Mouse (Mus musculus) layer of hippocampus, postnatal 14 days (tissue): ENCODE measurements around the gene St6gal1. TPM values are rescaled to one million over a fixed set of nuclear protein-coding genes. Genes with fewer than 3 reads are reported as not detected.
"Not testable (repeated sequence)": the region's sequence is repeated elsewhere in the genome, so short reads cannot be mapped to it uniquely, and the experiment has no call there.

Experiments used
- DNase-seq, 2 experiments: peaks; one replicate each; pipeline ENCODE4 v3.0.0; 2021 to 2022; ENCODE audit warnings: low spot score in 2 of 2, mixed read lengths in 1 of 2
- long read RNA-seq, 2 experiments: library from polyadenylated mRNA; stranded (forward); transcript quantifications; one replicate each; pipeline ENCODE4 v2.0.0; 2021
- total RNA-seq, 2 experiments: library from RNA; stranded (reverse); gene quantifications; 2 replicates each; pipeline ENCODE4 v1.2.3; 2021

Gene St6gal1
- 10 to 100 TPM; 15.4 to 17.5 TPM for total RNA-seq
- long read RNA-seq, experiment 1, full-length matches to known transcripts = 8 of 11 reads
- long read RNA-seq, experiment 1, partial matches to known transcripts = 0 of 11 reads
- long read RNA-seq, experiment 1, other reads (novel, unspliced or antisense) = 3 of 11 reads
- long read RNA-seq, experiment 2, full-length matches to known transcripts = 11 of 18 reads
- long read RNA-seq, experiment 2, partial matches to known transcripts = 5 of 18 reads
- long read RNA-seq, experiment 2, other reads (novel, unspliced or antisense) = 2 of 18 reads

DNA sequence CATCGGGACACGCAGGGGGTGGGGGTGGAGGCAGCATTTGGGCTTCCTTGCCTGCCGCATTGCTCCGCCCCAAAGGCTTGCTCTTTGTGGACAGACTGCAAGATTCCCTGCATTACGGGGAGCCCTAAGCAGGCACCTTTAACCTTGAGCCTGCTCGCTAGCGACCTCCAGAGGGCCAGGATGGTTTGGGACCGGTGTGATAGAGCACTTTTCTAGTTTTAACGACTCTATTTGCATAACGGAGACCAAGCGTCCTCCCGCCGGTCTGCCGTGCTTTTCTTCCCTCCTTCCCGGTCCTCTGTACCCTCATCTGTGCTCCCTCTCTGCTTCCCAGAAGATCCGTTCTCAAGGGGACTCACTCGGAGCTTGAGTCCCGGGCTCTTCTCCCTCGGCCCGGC lies at the start of gene St6gal1:
St6gal1 (plus strand) TSS at position 70 of the 398 bp plus-strand sequence.
- DNase-seq = peak; percentile 67 to 70

DNA sequence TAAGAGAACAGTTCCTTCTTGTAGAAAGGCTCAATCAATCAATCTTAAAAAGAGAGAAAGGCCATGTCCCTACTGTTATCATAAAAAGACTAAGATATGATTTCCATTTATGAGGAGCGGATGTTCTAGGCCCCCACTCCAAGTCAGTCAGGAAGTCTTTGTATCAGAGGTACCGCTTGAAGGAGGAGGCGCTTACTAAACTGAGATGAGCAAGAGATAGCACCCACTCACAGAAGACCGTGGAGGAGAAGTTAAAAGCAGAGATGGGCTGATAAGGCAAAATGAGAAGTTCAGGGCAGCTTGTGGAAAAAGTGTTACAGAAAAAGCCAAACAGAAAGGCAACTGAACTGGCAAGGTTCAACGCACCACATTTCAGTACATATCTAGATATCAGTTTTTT lies 49.7 kb upstream of the St6gal1 start:
- no peak for DNase-seq

DNA sequence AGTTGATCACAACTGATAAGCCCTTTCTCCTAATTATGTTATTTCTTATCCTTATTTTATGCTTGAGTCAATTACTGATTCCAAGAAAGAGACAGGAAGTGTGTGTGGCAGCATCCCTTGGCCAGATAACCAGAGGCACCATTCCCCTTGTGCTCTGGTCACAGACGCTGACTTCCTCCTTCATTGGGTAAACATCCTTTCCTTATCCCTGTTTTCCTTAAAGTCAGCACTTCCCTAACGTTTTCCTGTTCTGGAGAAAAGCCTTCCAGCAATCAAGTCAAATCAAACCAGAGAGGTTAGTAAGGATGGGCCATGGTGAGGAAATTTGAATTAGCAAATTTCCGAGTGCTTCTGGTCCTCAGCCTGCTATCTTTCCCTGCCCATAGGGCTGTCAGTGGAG lies 48.6 kb upstream of the St6gal1 start:
- DNase-seq = no peak

DNA sequence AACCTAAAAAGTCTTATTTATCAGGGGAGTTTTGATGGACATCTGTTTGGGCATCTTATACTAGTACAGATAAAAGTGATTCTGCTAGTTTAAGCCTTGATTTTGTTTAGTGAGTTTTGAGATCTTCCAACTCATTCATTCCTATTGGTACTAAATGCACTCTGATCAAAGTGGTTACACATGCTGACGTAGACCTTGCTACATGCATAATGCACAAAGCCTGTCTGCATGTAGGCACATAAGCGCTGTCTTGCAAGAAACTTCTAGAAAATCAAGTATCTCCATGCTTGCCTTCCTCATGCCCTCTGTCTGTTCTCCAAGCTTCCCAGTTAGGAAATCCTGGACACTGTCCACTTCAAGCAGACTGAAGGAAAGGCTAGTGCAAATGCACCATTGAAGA lies 46.7 kb upstream of the St6gal1 start:
- DNase-seq = no peak

DNA sequence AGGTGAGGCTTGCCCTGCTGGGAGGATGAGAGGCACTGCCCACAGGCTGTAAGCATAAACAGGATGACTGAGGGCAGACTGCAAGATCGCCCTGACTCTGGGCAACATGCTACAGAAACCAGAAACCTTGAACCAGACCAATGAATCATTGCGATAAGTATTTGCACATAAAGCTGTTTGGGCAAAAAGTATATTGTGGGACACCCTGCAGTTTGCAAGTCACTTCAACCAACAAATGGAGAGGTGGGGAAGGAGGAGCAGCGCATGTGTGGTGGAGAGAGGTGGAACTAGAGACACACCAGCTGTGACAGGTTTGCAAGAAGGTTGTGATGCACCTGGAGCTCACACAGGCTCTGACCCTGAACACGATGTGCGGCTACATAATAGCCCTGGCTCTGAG lies 45.7 kb upstream of the St6gal1 start:
- no peak for DNase-seq

DNA sequence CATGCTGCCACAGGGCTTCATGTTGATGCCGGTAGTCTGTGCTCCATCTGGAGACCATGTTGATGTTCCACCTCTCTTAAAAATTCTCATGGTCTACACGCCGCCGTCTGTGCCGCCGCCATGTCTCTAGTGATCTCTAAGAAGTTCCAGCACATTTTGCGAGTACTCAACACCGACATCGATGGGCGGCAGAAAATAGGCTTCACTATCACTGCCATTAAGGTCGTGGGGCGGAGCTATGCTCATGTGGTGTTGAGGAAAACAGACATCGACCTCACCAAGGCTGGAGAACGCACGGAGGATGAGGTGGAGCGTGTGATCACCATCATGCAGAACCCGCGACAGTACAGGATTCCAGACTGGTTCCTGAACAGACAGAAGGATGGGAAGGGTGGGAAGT lies 45.1 kb upstream of the St6gal1 start:
- not testable (repeated sequence) for DNase-seq

DNA sequence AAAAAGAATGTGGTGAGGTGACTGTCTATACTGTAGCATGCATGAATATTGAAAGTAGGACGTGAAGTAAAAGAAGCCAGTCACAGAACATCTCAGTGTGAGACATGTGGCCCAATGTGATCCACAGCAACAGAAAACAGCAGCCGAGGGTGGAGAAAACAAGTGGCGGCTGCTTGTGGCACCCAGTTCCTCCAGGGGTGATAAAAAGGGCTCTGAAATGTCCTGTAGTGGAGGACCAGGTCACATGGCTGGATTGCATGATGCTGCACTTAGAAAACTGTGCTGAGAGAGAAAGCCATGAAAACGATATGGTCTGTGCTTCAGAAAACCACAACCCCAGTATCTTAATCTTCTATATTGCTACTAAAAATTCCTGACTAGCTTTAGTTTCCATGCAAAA lies 43.5 kb upstream of the St6gal1 start:
- no peak for DNase-seq

DNA sequence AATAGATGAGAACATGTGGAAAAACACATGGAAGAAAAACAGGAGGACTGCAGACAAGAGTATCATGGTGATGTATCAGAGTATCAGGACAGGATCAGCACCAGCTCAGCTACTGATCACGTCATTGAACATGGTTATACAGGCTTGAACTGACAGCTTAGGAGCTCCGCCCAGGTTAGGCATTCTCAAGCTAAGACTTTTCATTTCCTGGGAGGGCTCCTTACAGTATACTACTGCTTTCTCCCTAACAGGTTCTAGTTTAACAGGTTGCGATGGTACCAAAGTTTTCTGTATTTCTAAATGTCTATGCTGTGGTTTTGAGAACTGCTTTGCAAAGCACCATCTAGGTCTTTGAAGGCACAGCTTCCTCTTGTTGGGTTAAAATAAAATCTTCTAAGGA lies 43.1 kb upstream of the St6gal1 start:
- DNase-seq = no peak

DNA sequence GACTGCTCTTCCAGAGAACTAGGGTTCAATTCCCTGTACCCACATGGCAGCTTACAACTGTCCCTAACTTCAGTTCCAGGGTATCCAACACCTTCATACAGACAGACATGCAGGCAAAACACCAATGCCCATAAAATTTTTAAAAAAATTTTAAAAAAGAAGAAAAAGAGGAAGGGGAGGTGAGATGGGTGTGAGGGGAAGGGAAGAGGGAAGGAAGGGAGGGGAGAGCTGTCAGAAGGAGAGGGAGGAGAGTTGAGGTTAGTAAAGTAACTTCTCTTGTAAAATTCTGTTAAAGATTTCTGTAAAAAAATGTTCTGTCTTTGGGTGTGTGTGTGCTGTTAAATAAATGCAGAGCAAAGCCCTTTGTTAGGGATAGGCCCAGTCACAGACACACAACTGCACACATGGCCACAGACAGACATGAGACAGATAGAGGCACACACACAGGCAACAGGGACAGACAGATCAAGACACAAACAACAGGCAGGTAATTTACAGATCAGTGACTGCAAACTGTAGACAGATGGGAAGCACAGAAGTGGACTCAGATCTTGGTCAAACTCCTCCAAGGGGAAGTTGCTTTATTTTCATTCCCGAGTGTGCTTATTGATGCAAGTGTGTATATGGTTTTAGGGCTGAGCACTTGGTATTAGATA lies 42.5 kb upstream of the St6gal1 start:
- no peak for DNase-seq

DNA sequence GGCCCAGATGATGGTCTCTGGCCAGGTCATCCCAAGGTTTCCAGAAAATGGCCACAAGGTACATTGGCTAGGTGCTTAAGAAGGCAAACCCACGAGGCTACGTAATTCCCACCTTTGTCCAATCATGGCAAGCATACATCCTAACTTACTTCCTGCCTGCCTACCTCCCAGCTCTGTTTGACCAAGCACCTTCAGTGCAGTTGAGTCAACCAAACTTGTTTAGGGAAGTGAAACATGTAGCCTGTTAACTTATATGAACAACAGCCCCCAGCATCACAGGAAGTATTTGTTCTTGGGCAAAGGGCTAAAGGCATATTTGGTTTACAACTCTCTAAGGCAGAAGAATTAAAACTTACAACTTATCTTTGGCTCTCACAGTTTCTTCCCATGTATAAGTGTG lies 38.7 kb upstream of the St6gal1 start:
- no peak for DNase-seq

DNA sequence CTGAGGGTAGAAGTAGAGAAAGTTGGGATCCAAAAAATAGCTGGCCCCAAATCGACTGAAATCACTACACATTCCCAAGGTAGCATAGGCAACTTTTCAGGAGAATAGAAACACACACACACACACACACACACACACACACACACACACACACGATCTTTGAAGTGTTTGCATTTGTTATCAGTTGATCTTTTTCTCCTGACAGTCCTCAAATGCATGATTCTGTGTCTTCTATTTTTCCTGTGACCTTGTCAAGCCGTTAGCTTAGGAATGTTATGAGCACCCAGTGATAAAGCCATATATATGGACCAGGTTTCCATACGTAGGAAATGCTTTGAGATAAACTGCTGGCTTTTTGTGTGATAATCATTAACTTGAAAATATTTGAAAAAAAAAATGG lies 38.1 kb upstream of the St6gal1 start:
- DNase-seq = no peak

DNA sequence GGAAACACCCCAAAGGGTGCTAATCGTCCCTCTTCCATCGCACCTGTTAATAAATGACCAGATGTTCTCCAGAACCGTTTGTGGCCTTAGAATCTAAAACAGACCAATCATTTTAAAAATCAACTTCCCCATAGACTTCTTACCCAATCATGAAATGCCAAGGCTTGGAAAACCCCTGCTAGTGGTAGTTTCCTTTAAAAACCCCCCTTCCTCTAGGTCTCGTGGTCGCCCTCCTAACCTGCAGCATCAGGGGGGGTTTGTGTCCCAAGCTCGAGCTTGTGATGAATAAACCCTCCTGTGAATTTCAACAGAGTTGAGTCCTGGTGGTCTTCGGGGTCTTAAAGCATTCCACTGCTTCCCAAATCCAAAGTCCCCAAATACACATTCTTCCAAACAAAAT lies 36.6 kb upstream of the St6gal1 start:
- DNase-seq = no peak

DNA sequence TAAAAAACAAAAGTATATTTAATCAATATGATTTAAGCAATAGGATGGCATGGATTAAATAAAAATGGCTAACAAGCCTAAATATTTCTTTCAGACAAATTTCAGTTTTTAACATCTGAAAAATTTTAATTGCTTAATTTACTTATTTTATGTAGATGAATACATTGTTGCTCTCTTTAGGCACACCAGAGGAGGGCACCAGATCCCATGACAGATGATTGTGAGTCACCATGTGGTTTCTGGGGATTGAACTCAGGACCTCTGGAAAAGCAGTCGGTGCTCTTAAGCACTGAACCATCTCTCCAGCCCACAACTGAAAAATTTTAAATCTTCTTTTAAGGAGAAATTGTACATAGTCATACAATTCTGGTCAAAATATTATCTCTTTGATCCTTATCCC lies 34.9 kb upstream of the St6gal1 start:
- no peak for DNase-seq

DNA sequence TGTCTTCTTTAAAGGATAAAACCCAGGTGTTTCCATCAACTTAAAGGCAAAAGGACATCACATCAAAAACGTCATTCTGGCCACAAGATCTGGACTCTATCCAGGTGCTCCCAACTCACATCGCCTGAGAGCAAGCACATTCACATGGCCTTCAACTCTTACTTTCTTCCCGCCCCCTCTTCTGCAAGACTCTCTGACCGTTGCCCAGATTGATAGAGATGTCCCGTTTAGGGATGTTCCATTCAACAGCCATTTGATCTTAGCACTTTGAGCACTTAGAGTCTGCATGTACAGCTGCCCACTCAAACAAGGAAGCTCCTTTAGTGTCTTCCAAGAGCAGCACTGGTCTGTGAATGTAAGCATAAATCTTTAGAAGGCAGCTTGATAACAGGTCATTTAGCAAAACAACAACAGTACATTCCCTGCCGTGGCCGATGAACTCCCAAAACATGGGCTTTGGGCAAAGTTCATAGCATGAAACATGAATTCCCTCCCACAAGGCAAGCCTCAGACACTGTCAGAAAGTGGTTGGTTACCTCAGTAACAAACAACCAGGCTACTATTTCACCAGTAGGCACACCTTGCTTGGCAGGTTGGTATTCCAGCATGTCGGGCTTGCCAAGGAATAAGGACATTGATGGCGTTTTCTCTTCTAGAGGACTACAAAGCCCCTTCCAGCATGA lies 32.8 kb upstream of the St6gal1 start:
- DNase-seq = no peak

DNA sequence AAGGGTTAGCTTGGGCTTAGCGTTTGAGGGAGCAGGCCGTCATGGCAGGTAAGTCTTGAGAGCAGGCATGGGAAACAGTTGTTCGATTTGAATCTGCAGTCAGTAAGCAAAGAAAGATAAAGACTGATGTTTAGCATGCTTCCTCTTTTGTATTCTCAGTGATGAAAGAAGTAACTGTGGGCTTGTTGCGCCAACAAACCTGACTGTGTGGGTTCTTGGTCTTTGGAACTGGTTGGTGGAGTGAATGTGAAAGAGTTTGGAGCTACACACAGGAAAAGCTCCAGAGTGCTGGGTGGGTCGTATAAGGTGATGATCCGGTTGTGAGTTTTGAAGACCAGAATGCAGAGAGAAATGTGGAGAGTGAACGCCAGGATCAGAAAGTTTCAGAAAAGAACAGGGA lies 28.9 kb upstream of the St6gal1 start:
- no peak for DNase-seq

DNA sequence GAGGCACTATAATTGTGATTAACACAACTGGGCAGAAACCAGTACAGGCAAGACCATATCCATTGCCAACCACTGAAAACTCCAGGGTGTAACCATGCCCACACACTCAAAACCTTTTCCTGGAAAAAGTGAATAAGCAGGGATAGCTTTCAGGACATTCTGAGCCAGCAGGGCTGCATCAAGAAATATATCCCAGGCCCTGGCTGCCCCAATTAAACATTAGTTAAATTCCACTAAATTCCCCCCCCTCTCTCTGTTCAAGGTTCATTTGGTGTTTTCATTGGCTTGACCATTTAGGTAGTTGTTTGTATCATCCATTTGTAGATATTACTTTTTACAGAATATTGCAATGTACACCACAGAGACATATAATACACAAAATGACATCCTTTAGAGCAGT lies 28.2 kb upstream of the St6gal1 start:
- DNase-seq = no peak

DNA sequence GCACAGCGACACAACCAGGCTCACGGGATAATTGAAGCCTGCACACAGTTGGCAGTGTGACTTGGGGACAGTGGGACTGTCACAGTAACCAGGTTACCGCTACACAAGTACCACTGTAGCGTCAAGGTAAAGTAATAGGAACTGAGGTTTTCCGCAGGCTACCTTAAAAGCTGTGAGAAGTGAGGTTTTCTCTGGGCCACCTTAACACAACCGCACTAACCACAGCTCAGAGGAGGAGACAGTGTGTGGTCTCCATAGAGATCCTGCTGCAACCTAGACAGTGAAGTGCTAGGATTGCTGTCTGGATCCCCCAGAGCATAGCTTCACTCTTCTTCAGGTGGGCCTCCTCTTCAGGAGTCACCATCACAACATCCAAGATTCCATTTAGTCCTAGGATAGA lies 27.7 kb upstream of the St6gal1 start:
- no peak for DNase-seq

DNA sequence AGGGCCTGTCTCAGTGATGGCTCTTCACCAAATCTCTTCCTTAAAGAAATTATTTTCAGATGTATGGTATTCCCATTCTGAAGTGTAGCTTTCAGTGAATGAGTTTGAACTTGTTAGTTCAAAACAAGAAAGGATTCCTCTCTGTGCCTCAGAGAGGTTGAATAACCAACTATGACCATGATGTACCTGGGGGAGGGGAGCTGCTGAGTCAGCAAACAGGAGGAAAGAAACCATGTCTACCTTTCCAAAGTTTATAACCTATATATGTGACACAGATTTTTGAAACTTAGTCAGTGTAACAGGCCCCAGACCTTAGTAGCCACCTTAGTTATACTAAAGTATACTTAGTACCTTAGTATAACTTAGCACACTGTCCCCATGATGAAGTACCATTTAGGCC lies 23.0 kb upstream of the St6gal1 start:
- no peak for DNase-seq

DNA sequence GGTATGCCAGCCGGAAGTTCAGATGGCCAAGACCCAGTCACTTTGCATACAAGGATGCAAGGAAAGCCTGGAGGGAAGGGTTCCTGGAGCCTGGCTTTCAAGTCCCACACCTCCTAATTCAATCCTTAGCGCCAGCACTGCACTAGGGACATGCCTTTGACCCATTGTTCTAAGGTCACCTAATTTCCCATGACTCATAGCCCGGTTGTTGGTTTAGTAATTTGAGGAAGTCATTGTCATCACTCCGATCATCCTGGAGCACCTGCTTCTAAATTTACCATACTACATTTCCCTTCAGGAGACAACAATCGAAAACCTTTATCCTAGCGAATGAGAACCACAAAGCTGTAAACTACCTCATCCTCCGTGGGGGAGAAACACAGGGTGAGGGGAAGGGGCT lies 10.2 kb upstream of the St6gal1 start:
- DNase-seq = no peak

DNA sequence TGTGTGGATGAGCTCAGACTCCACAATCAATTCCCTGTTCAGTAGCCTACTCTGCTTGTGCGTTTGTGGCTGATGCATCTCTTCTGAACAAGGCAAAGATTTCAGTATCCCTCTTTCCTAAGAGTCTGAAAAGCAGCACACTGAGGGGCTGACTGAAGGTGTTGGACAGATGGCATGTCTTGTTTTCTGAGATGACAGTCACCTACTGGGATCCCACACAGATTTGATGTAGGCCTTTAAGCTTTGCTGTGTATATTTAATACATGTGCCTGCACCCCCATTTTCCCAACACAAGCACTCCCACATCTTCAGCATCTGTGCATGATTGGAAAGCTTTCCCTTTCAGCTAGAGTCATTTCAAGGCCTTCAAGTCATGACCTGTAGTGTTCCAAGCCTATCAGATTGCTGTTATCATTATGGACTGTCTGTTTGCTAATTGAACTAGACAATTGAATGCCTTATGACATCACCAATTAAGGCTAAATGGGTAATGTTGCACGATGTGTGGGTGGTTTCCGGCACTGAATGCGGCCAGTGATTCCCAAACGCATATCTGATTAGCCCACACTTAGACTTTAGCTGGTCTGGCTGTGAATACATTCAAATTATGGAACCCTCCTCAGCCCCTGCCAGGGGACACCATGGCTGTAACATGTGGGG lies 9.2 kb upstream of the St6gal1 start:
- DNase-seq = no peak

DNA sequence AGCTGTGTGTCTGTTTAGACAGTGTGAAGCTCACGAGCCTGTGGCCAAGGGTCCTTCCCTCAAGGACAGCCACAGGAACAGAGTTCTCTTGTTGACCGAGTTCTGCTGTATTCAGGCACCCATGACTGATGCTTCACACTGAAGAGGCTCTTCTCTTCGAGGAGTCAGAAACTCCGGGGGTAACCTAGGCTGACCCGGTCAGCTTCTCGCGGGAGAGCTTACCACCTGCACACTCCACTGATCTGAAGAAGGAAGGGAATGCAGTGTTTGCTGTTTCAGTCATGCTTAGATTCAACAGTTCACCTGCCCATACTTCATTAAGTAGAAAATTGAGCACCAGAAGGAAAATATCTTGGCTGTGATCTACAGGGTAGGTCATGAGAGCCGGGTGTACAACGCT lies 8.2 kb upstream of the St6gal1 start:
- no peak for DNase-seq

DNA sequence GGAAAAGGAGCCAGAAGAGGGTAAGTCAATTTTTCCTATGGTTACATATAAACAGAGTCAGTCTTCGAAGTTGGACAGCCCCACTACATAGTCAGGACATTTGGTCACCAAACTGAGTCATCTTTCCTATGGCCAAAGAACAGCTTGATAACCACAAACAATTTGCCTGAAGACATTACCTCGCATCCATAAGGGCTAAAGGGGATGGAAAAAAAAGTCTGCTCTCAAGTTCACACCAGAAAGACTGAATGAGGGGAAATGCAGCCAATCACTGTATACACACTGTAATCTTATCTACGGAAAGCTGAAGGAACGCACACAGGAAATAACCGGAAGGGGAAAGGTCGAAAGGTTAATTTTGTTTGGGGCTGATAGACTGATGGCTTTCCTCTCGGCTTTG lies 6.2 kb upstream of the St6gal1 start:
- DNase-seq = no peak
